8 mouse cellular contexts compared by ENCODE assay signal in genomic region chr17:28163666-28164065, GRCm38 (mm10). TPM values are rescaled to one million over a fixed set of nuclear protein-coding genes. Genes with fewer than 3 reads are reported as not detected.
DNase-seq lines count a peak whose midpoint lies in the region; ATAC-seq lines count a peak whose summit lies in the region.
"Had no signal": no experiment of that assay in that cellular context is flagged by ENCODE, and none has a peak within 500 bp of the region (broad histone marks: within the 10 kb centered on the region; RNA-seq: fewer than 3 reads in every experiment).

No protein-coding gene starts in this region.

- H3K4me3 ChIP-seq in forebrain, embryonic 15.5 days = no peak overlapping the region
- no peak overlapping the region for H3K4me3 ChIP-seq in midbrain, embryonic 14.5 days (replicated peaks; ENCODE audit: low read depth, low read length)
- H3K4me3 ChIP-seq: limb, embryonic 15.5 days had no signal

- ATAC-seq in forebrain, embryonic 15.5 days (replicated peaks) = peak; percentile 60; the same call in 1 of the 2 replicates
- ATAC-seq in midbrain, embryonic 14.5 days (ENCODE audit: low FRiP score, low TSS enrichment) = 0 out of 2 replicates have a peak, but pooled peaks have one; percentile 34

- H3K27ac ChIP-seq in forebrain, embryonic 15.5 days (replicated peaks) = no peak overlapping the region
- no peak overlapping the region for H3K27ac ChIP-seq in midbrain, embryonic 14.5 days (replicated peaks; ENCODE audit: low read depth, low read length)
- H3K27ac ChIP-seq: limb, embryonic 15.5 days had no signal

- no peaks in the 10 kb centered on the region for H3K27me3 ChIP-seq in forebrain, embryonic 15.5 days
- H3K27me3 ChIP-seq in midbrain, embryonic 14.5 days (ENCODE audit: control insufficient read depth, insufficient read depth, low read length) = no peaks in the 10 kb centered on the region
- H3K27me3 ChIP-seq: limb, embryonic 15.5 days had no signal

- DNase-seq in Muller cell, postnatal 12 days (ENCODE audit: inconsistent ontology term) = peak; percentile 61
- peak; percentile 44 for DNase-seq in c-Kit-positive CD71-positive TER-119-negative erythroid progenitor cells, embryonic 14.5 days (ENCODE audit: low read depth)
- DNase-seq in induced T-regulatory cell, adult 2 months (ENCODE audit: low read depth) = peak; percentile 87
- DNase-seq in left cerebral cortex, postnatal 14 days (ENCODE audit: low spot score in 2 of 2) = peak; percentile 71 to 80
- peak; percentile 86 for DNase-seq in midbrain, embryonic 14.5 days
- DNase-seq in spleen, postnatal 10 days (ENCODE audit: low spot score in 2 of 2) = peak; percentile 67 to 84

- H3K9me3 ChIP-seq in forebrain, embryonic 15.5 days = no peaks in the 10 kb centered on the region
- no peaks in the 10 kb centered on the region for H3K9me3 ChIP-seq in midbrain, embryonic 14.5 days (ENCODE audit: control insufficient read depth, low read length)
- H3K9me3 ChIP-seq: limb, embryonic 15.5 days had no signal

- H3K36me3 ChIP-seq in forebrain, embryonic 15.5 days = peaks cover 4% of the 10 kb centered on the region; the same call in 1 of the 2 replicates
- H3K36me3 ChIP-seq in midbrain, embryonic 14.5 days (ENCODE audit: control insufficient read depth, insufficient read depth, low read length) = peaks cover 69% of the 10 kb centered on the region

- WGBS in forebrain, embryonic 15.5 days = 9% methylated on average over 6 of the region's 6 CpGs
- 10% methylated on average over 6 of the region's 6 CpGs for WGBS in midbrain, embryonic 14.5 days

- no peak overlapping the region for H3K4me2 ChIP-seq in forebrain, embryonic 15.5 days (replicated peaks)
- H3K4me2 ChIP-seq in midbrain, embryonic 14.5 days (ENCODE audit: low read length) = no peak overlapping the region
- H3K4me2 ChIP-seq: limb, embryonic 15.5 days had no signal

- H3K4me1 ChIP-seq in forebrain, embryonic 15.5 days = no peaks in the 10 kb centered on the region
- no peaks in the 10 kb centered on the region for H3K4me1 ChIP-seq in midbrain, embryonic 14.5 days (ENCODE audit: control insufficient read depth, insufficient read depth, low read length)

- intact Hi-C loops in left cerebral cortex, postnatal 14 days (cut with DNase I) = loop anchor here (1.0 to 10.0 kb wide), 2 partner anchors 78 to 179 kb away; no protein-coding TSS in a partner anchor

- no peak overlapping the region for H3K9ac ChIP-seq in forebrain, embryonic 15.5 days (replicated peaks)
- no peak overlapping the region for H3K9ac ChIP-seq in midbrain, embryonic 14.5 days (replicated peaks; ENCODE audit: low read length)
- H3K9ac ChIP-seq: limb, embryonic 15.5 days had no signal

RNA-seq across cellular contexts. Expression of gene Zfp523, which starts 13.3 kb away (rescaled TPM):
- 39.6 and 40.7 TPM in 2 replicates for polyA plus RNA-seq in forebrain, embryonic 15.5 days (2015; fragmentation: Nextera tagmentation; extraction: Ambion mirVana)
- 100 to 1,000 TPM in 1 of 2 experiments, 10 to 100 TPM in 1; 97.0 to 105 TPM for total RNA-seq in left cerebral cortex, postnatal 14 days (2021)
- 41.8 and 51.9 TPM in 2 replicates for polyA plus RNA-seq in midbrain, embryonic 14.5 days (2014; fragmentation: Nextera tagmentation; extraction: Ambion mirVana)

RNA-seq across cellular contexts. Expression of gene Scube3, which starts 21.7 kb away (rescaled TPM):
- polyA plus RNA-seq in forebrain, embryonic 15.5 days (2015; fragmentation: Nextera tagmentation; extraction: Ambion mirVana) = 3.9 and 4.2 TPM in 2 replicates
- total RNA-seq in left cerebral cortex, postnatal 14 days (2021) = 1 to 10 TPM; 1.1 to 2.1 TPM
- 7.3 and 8.0 TPM in 2 replicates for polyA plus RNA-seq in midbrain, embryonic 14.5 days (2014; fragmentation: Nextera tagmentation; extraction: Ambion mirVana)

RNA-seq across cellular contexts. Expression of gene Def6, which starts 43.9 kb away (rescaled TPM):
- polyA plus RNA-seq in forebrain, embryonic 15.5 days (2015; fragmentation: Nextera tagmentation; extraction: Ambion mirVana) = 3.7 and 4.8 TPM in 2 replicates
- total RNA-seq in left cerebral cortex, postnatal 14 days (2021) = 1 to 10 TPM; 4.7 to 5.3 TPM
- 3.2 and 3.5 TPM in 2 replicates for polyA plus RNA-seq in midbrain, embryonic 14.5 days (2014; fragmentation: Nextera tagmentation; extraction: Ambion mirVana)
